Mouse (Mus musculus) hindbrain, embryonic 16.5 days (tissue): ENCODE results near the gene Capn7. TPM values are rescaled to one million over a fixed set of nuclear protein-coding genes. Genes with fewer than 3 reads are reported as not detected.
A peak's percentile ranks its signal among the peaks of the same experiment; 100 is the strongest.

Experiments
- ATAC-seq: fragments of 200-750 bp; cut with Nextera tagmentation; 2 replicates; pipeline ENCODE4 v1.8.0; 2017; ENCODE audit warnings: moderate TSS enrichment, moderate library complexity
- H3K27ac ChIP-seq: fragments of 300-500 bp; sonication (generic); 2 replicates; pipeline ENCODE4 v1.5.1; 2014; ENCODE audit warnings: low read depth, mild to moderate bottlenecking, control low read depth, low read length, moderate library complexity
- H3K27me3 ChIP-seq: fragments of 300-500 bp; sonication (generic); replicated peaks from 2 replicates; pipeline ENCODE4 v1.6.1; 2014; ENCODE audit warnings: low read length; ENCODE audit not compliant: control insufficient read depth, insufficient read depth
- H3K36me3 ChIP-seq: fragments of 300-500 bp; sonication (generic); 2 replicates; pipeline ENCODE4 v1.6.1; 2014; ENCODE audit warnings: mild to moderate bottlenecking, low read length, moderate library complexity, mixed read lengths; ENCODE audit not compliant: control insufficient read depth, insufficient read depth
- H3K4me1 ChIP-seq: fragments of 300-500 bp; sonication (generic); 2 replicates; pipeline ENCODE4 v1.6.1; 2014; ENCODE audit warnings: low read depth, low read length; ENCODE audit not compliant: control insufficient read depth, insufficient read depth
- H3K4me2 ChIP-seq: fragments of 300-500 bp; sonication (generic); 2 replicates; pipeline ENCODE4 v1.6.1; 2014; ENCODE audit warnings: mild to moderate bottlenecking, low read length, control low read depth, moderate library complexity
- H3K4me3 ChIP-seq: fragments of 300-500 bp; sonication (generic); 2 replicates; pipeline ENCODE4 v1.5.1; 2014; ENCODE audit warnings: mild to moderate bottlenecking, low read length, control low read depth, moderate library complexity
- H3K9ac ChIP-seq: fragments of 300-500 bp; sonication (generic); 2 replicates; pipeline ENCODE4 v1.6.1; 2014; ENCODE audit warnings: low read depth, mild to moderate bottlenecking, control low read depth, low read length, moderate library complexity
- H3K9me3 ChIP-seq: fragments of 300-500 bp; sonication (generic); 2 replicates; pipeline ENCODE4 v1.6.1; 2014; ENCODE audit warnings: mild to moderate bottlenecking, low read length, moderate library complexity; ENCODE audit not compliant: control insufficient read depth
- WGBS: fragments of 180-500 bp; shearing (Covaris S2); extraction: QIAGEN DNeasy Blood & Tissue Kit; methylation state at CpG from one replicate; pipeline ENCODE4 v1.1.7; 2014; 5-methylcytosine and 5-hydroxymethylcytosine counted together
- polyA plus RNA-seq: library from polyadenylated mRNA; unstranded; fragments of >200 nt; fragmentation: Nextera tagmentation; extraction: Ambion mirVana; gene quantifications from 2 replicates; pipeline ENCODE4 v1.2.1, GENCODE M21; 2015

Gene Capn7
- polyA plus RNA-seq, 1 experiment from 2014 or later: 76.5 TPM

DNA sequence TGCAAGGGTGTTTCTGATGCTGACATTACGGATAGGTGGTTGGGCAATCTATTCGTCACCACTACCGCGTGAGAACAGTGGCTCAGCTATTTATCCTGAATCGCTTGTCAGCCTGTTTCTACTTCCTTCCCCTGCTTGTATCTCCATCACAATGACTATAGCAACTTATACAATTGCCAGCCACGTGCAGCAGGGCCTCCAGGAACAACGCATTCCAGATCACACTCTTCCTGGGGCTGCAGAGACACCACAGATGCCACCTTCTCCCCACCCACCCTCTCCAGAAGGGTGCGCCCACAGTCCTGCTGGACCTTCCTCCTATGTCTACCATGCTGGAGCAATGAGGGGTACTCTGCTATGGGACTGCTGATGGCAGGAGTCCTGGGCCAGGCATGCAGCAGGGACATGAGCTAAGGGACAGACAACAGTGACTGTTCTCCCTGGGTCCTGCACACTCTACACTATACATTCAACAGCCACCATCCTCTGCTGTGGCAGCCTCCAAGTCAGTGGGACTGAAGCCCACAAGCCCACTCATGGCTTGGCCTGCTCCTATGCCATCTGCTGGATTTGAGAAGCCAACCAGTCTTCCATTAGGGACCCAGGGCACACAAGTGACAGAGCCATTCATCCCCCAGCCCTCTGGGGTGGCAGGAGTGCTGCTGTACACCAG lies 56.6 kb downstream of the Capn7 start:
- WGBS: 61% methylated on average over 8 of the region's 8 CpGs
- no peak overlapping the region for H3K4me3 ChIP-seq
- no peaks in the 10 kb centered on the region for H3K9me3 ChIP-seq
- no peaks in the 10 kb centered on the region for H3K36me3 ChIP-seq
- H3K4me2 ChIP-seq: no peak overlapping the region
- ATAC-seq: no peak
- H3K27ac ChIP-seq: no peak overlapping the region
- H3K4me1 ChIP-seq: peaks cover 13% of the 10 kb centered on the region
- no peak overlapping the region for H3K9ac ChIP-seq
- H3K27me3 ChIP-seq: no peaks in the 10 kb centered on the region

GRCm38 (mm10) chr14:31393546-31393890 lies 57.1 kb downstream of the Capn7 start:
- peaks cover 8% of the 10 kb centered on the region; the same call in 1 of the 2 replicates for H3K4me1 ChIP-seq
- no peaks in the 10 kb centered on the region for H3K27me3 ChIP-seq
- 75% methylated on average over 3 of the region's 3 CpGs for WGBS
- H3K36me3 ChIP-seq: no peaks in the 10 kb centered on the region
- no peak overlapping the region for H3K9ac ChIP-seq
- H3K9me3 ChIP-seq: no peaks in the 10 kb centered on the region
- H3K4me3 ChIP-seq: no peak overlapping the region
- H3K4me2 ChIP-seq: no peak overlapping the region
- no peak overlapping the region for H3K27ac ChIP-seq
- no peak for ATAC-seq

GRCm38 (mm10) chr14:31393936-31394630 lies 57.6 kb downstream of the Capn7 start:
- 85% methylated on average over 7 of the region's 7 CpGs for WGBS
- no peak for ATAC-seq
- H3K36me3 ChIP-seq: no peaks in the 10 kb centered on the region
- H3K27ac ChIP-seq: no peak overlapping the region
- H3K4me2 ChIP-seq: no peak overlapping the region
- H3K9ac ChIP-seq: no peak overlapping the region
- peaks cover 6% of the 10 kb centered on the region; the same call in 1 of the 2 replicates for H3K4me1 ChIP-seq
- no peaks in the 10 kb centered on the region for H3K27me3 ChIP-seq
- H3K9me3 ChIP-seq: no peaks in the 10 kb centered on the region
- H3K4me3 ChIP-seq: no peak overlapping the region

DNA sequence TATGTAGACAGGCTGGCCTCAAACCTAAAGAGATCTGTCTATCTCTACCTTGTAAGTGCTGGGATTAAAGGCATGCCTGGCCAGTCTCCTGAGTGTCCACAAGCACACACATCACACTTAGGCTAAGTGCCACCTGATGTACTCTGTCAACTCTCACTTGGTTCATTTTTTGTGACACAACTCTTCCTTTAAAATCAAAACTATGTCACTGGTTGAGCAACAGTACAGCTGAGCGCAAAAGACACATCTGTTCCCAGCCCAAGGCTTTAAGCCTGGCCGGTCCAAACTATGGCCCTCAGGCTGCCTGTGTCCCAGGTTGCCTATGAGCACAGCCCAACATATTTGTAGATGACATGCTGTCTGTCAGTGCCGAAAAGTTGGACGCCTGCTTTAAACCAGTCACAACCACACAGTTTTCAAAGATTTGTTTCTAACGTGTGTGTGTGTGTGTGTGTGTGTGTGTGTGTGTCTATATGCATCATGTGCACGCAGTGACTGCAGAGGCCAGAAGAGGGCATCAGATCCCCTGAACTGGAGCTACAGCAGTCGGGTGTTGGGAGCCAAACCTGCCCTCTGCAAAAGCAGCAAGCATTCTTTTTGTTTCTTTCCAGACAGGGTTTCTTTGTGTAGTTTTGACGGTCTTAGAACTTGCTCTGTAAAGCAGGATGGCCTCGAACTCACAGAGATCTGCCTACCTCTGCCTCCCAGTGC lies 58.5 kb downstream of the Capn7 start:
- H3K4me1 ChIP-seq: peaks cover 6% of the 10 kb centered on the region; the same call in 1 of the 2 replicates
- H3K27me3 ChIP-seq: no peaks in the 10 kb centered on the region
- no peak overlapping the region for H3K27ac ChIP-seq
- no peak for ATAC-seq
- WGBS: 98% methylated on average over 9 of the region's 9 CpGs
- no peaks in the 10 kb centered on the region for H3K36me3 ChIP-seq
- H3K4me3 ChIP-seq: no peak overlapping the region
- H3K9ac ChIP-seq: no peak overlapping the region
- no peaks in the 10 kb centered on the region for H3K9me3 ChIP-seq
- no peak overlapping the region for H3K4me2 ChIP-seq

DNA sequence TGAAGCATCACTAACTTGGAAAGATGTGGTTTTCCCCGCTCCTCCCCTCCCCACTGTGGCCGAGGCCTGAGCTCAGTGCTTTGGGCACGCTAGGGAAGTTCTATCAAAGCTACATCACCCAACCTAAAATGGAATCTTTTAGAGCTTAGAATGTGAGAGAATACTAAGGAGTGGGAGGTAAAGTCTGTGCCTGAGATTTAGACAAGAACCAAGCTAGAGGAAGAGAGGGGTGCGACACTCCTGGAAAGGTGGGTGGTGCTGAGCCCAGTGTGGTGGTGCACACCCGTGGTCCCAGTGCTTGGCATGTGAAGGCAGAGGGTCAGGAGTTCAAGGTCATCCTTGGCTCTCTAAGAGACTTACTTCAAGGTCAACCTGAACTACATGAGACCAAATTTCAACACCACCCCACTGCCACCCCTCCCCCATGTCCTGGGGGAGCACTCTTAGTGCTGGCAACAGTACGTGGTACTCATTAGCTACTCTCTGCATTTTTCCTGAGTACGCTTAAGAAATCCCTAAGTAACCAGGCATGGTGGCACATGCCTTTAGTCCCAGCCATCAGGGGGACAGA lies 59.3 kb downstream of the Capn7 start:
- H3K4me3 ChIP-seq: no peak overlapping the region
- no peak overlapping the region for H3K4me2 ChIP-seq
- no peak overlapping the region for H3K9ac ChIP-seq
- no peak for ATAC-seq
- H3K36me3 ChIP-seq: no peaks in the 10 kb centered on the region
- H3K9me3 ChIP-seq: no peaks in the 10 kb centered on the region
- no peaks in the 10 kb centered on the region for H3K27me3 ChIP-seq
- H3K27ac ChIP-seq: no peak overlapping the region
- 90% methylated on average over 7 of the region's 7 CpGs for WGBS
- peaks cover 6% of the 10 kb centered on the region; the same call in 1 of the 2 replicates for H3K4me1 ChIP-seq

- Histone ChIP-seq H3K4me2 (no peak overlapping the region), H3K27me3 (no peaks in the 10 kb centered on the region), H3K4me3 (no peak overlapping the region), H3K27ac (no peak overlapping the region), H3K9ac (no peak overlapping the region), H3K9me3 (no peaks in the 10 kb centered on the region), H3K36me3 (no peaks in the 10 kb centered on the region), H3K4me1 (peaks cover 6% of the 10 kb centered on the region; the same call in 1 of the 2 replicates)
- no peak for ATAC-seq
- 94% methylated on average over 2 of the region's 2 CpGs for WGBS
Observed at GRCm38 (mm10) chr14:31396428-31396827, 60.0 kb downstream of the Capn7 start.

DNA sequence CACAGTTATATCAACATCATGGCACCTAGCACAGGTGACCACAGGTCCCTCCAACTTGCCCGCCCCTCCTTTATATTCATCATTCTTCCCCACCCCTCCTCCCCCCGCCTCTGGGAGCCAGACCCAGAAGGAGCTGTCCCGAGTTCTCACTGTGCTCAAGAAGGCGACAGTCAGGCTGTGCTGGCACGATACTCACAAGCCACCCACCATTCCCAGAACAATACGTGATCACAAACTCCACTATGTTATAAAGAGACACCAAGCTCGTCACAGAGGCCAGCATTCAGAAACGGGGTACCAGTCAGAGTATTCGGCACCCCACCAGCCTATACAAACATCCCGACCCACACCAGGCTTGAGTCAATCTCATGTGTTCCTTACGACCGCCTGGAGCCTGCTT lies 60.9 kb downstream of the Capn7 start:
- H3K9me3 ChIP-seq: no peaks in the 10 kb centered on the region
- H3K9ac ChIP-seq: no peak overlapping the region
- H3K27me3 ChIP-seq: no peaks in the 10 kb centered on the region
- no peak overlapping the region for H3K27ac ChIP-seq
- 0 out of 2 replicates have a peak, but pooled peaks have one; percentile 14 for ATAC-seq
- no peak overlapping the region for H3K4me2 ChIP-seq
- H3K4me1 ChIP-seq: peaks cover 6% of the 10 kb centered on the region; the same call in 1 of the 2 replicates
- no peak overlapping the region for H3K4me3 ChIP-seq
- WGBS: 76% methylated on average over 12 of the region's 12 CpGs
- no peaks in the 10 kb centered on the region for H3K36me3 ChIP-seq

- peaks cover 6% of the 10 kb centered on the region; the same call in 1 of the 2 replicates for H3K4me1 ChIP-seq
- H3K9ac ChIP-seq: no peak overlapping the region
- 80% methylated on average over 9 of the region's 9 CpGs for WGBS
- no peaks in the 10 kb centered on the region for H3K27me3 ChIP-seq
- H3K27ac ChIP-seq: no peak overlapping the region
- no peak overlapping the region for H3K4me2 ChIP-seq
- peak; percentile 24; the same call in 1 of the 2 replicates for ATAC-seq
- no peaks in the 10 kb centered on the region for H3K9me3 ChIP-seq
- H3K36me3 ChIP-seq: no peaks in the 10 kb centered on the region
- H3K4me3 ChIP-seq: no peak overlapping the region
Observed at GRCm38 (mm10) chr14:31397791-31398595, 61.6 kb downstream of the Capn7 start.
